Mouse (Mus musculus): ENCODE data around the gene Alg3.

- TF ChIP-seq CHD2 (IDR thresholded peaks at IDR 0.05; ENCODE audit: low read depth, low read length) (no peak), ZNF384 (IDR thresholded peaks at IDR 0.05; ENCODE audit: low read depth, low read length) (no peak), ZC3H11A (IDR thresholded peaks at IDR 0.05; ENCODE audit: borderline replicate concordance, low read depth, low read length) (no peak)
Measured at GRCm38 (mm10) chr16:20596687-20597441, 14.7 kb downstream of the Alg3 start.
